Mouse (Mus musculus): Measurements from ENCODE around the gene Ogfr. TPM values are rescaled to one million over a fixed set of nuclear protein-coding genes. Genes with fewer than 3 reads are reported as not detected.

Gene Ogfr
- 79.3 and 80.9 TPM in 2 replicates for polyA plus RNA-seq (2015; fragmentation: Nextera tagmentation; extraction: Ambion mirVana)

DNA sequence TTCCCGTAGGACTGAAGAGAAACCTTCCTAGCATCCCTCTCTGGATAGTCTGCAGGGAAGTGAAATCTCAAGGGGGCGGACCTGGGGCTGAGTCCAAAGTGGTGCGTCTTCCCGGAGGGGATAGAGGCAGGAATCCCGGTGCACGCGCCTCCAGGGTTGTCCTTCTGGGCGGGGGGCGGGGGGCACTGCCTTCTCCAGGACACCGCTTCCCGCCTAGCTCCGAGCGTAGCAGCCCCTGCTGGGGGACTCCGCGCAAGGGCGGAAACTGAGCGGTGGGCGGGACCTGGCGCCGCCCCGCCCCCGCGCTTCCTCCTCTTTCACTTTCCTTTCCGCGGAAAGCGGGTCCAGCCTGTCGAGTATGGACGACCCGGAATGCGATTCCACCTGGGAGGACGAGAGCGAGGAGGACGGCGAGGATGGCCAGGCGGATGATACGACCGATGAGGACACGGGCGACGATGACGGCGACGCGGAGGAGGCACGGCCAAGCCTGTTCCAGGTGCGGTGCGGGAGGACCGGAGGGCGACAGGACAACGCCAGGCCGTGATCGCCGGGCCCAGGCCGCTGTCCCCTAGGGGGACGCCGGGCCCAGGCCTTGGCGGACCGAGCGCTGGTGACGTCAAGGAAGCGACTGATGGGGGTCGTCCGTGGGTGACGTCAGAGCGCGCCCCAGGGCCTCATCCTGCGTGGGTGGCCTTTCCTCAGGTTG lies at the start of gene Ogfr:
TSS of gene Ogfr (plus strand) at position 123 of the 709 bp plus-strand sequence.
- under 1% methylated on average over 59 of the region's 67 CpGs for WGBS
- peak within 1 kb of the TSS; percentile 86 for H3K4me2 ChIP-seq
- peaks cover 62% of the 10 kb centered on the region for H3K36me3 ChIP-seq
- peaks cover 24% of the 10 kb centered on the region for H3K4me1 ChIP-seq (replicated peaks)
- H3K9me3 ChIP-seq: no peaks in the 10 kb centered on the region
- H3K27ac ChIP-seq (replicated peaks): peak within 1 kb of the TSS; percentile 96
- no peaks in the 10 kb centered on the region for H3K27me3 ChIP-seq
- peak within 1 kb of the TSS; percentile 93 for H3K9ac ChIP-seq
- ATAC-seq (ENCODE audit: low read depth): peak; percentile 91
- H3K4me3 ChIP-seq: peak within 1 kb of the TSS; percentile 78

- Histone ChIP-seq H3K9ac (no peak overlapping the region), H3K4me1 (replicated peaks) (peaks cover 13% of the 10 kb centered on the region), H3K4me3 (no peak overlapping the region), H3K36me3 (no peaks in the 10 kb centered on the region), H3K27me3 (no peaks in the 10 kb centered on the region), H3K4me2 (no peak overlapping the region), H3K27ac (replicated peaks) (no peak overlapping the region), H3K9me3 (no peaks in the 10 kb centered on the region)
- ATAC-seq (ENCODE audit: low read depth): no peak
- WGBS: 85% methylated on average over 2 of the region's 2 CpGs
Measured at GRCm38 (mm10) chr2:180543675-180544074, 45.4 kb upstream of the Ogfr start.

DNA sequence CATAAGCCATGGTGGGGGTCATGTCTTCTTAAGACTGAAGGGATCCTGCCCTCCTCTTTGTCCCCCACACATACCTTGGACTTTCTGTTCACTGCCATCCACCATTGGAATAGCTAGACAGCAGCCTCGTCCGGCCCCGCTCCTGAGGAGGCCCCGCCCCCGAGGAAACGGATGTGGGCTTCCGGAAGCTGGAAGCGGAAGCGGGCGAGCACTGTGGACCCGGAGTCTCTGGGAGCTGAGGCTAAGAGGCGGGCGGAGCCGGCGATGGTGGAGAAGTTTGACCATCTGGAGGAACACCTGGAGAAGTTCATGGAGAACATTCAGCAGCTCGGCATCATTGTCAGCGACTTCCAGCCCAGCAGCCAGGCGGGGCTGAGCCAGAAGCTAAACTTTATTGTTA lies 44.0 kb upstream of the Ogfr start:
- Histone ChIP-seq H3K4me3 (no peak overlapping the region), H3K36me3 (no peaks in the 10 kb centered on the region), H3K27ac (replicated peaks) (no peak overlapping the region), H3K4me2 (no peak overlapping the region), H3K9ac (no peak overlapping the region), H3K4me1 (replicated peaks) (peaks cover 13% of the 10 kb centered on the region), H3K9me3 (no peaks in the 10 kb centered on the region), H3K27me3 (no peaks in the 10 kb centered on the region)
- ATAC-seq (ENCODE audit: low read depth): no peak
- 86% methylated on average over 18 of the region's 18 CpGs for WGBS

GRCm38 (mm10) chr2:180547384-180548106 lies 41.5 kb upstream of the Ogfr start:
- H3K9ac ChIP-seq: peak overlapping the region; percentile 38; the same call in 1 of the 2 replicates
- peak; percentile 84 for ATAC-seq (ENCODE audit: low read depth)
- H3K36me3 ChIP-seq: no peaks in the 10 kb centered on the region
- no peaks in the 10 kb centered on the region for H3K27me3 ChIP-seq
- H3K4me1 ChIP-seq (replicated peaks): peaks cover 13% of the 10 kb centered on the region
- peak overlapping the region; percentile 33 for H3K4me2 ChIP-seq
- no peak overlapping the region for H3K4me3 ChIP-seq
- H3K27ac ChIP-seq (replicated peaks): no peak overlapping the region
- WGBS: 11% methylated on average over 8 of the region's 8 CpGs
- no peaks in the 10 kb centered on the region for H3K9me3 ChIP-seq

DNA sequence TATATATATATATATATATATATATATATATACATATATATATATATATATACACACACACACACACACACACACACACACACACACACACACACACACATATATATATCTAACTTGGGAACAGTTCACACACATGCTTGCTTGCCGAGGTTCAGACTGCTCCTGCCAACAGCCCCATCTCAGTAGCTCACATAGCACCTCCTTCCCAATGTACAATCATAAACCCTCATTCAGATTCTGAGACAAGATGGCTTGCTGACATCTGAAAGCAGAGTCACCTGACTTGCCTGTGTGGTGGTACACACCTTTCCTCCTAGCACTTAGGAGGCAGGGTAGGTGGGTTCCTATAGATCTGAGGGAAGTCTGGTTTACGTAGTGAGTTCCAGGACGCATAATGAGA lies 36.7 kb upstream of the Ogfr start:
- 80% methylated on average over 3 of the region's 3 CpGs for WGBS
- Histone ChIP-seq H3K9me3 (no peaks in the 10 kb centered on the region), H3K4me1 (replicated peaks) (peaks cover 7% of the 10 kb centered on the region), H3K4me3 (no peak overlapping the region), H3K4me2 (no peak overlapping the region), H3K27me3 (no peaks in the 10 kb centered on the region), H3K9ac (no peak overlapping the region), H3K27ac (replicated peaks) (no peak overlapping the region), H3K36me3 (no peaks in the 10 kb centered on the region)
- ATAC-seq (ENCODE audit: low read depth): no peak

DNA sequence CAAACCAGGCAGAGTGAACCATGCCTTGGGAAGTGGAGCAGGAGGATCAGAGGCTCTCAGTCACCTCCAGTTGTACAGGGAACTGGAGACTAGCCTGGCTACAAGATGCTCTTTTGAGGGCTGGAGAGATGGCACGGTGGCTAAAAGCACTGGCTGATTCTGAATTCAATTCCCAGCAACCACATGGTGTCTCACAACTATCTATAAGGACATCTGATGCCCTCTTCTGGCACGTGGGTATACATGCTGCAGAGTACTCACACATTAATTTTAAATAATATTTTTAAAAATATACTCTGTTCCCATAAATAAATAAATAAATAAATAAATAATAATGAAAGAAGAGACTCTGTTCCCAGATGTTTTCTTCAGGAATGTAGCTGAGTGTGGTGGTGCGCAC lies 33.8 kb upstream of the Ogfr start:
- no peak overlapping the region for H3K27ac ChIP-seq (replicated peaks)
- H3K27me3 ChIP-seq: no peaks in the 10 kb centered on the region
- no peak overlapping the region for H3K4me2 ChIP-seq
- H3K4me1 ChIP-seq (replicated peaks): no peaks in the 10 kb centered on the region
- no peak for ATAC-seq (ENCODE audit: low read depth)
- no peak overlapping the region for H3K4me3 ChIP-seq
- WGBS: 53% methylated on average over 3 of the region's 3 CpGs
- no peaks in the 10 kb centered on the region for H3K9me3 ChIP-seq
- H3K36me3 ChIP-seq: no peaks in the 10 kb centered on the region
- H3K9ac ChIP-seq: no peak overlapping the region

DNA sequence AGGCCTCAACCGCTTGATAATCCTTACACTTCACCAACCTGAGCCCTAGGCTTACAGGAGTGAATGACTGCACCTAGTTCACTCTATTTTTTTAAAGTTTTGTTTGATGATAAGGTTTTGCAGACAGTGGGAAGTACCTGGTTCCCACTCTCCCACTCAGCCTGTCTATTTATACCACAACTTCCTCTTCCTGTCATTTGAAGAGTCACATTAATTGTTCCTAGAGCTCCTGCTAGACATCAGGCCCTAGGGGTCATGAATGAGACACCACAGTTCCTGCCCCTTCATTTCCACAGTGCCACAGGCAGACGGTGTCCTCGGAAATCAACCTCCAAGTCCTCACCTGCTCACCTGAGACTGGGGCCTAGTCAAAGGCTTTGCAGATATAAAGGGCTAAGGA lies 32.6 kb upstream of the Ogfr start:
- Histone ChIP-seq H3K27ac (replicated peaks) (no peak overlapping the region), H3K9me3 (no peaks in the 10 kb centered on the region), H3K4me2 (no peak overlapping the region), H3K36me3 (no peaks in the 10 kb centered on the region), H3K27me3 (no peaks in the 10 kb centered on the region), H3K4me1 (replicated peaks) (no peaks in the 10 kb centered on the region), H3K9ac (no peak overlapping the region), H3K4me3 (no peak overlapping the region)
- 84% methylated on average over 3 of the region's 3 CpGs for WGBS
- no peak for ATAC-seq (ENCODE audit: low read depth)

- Histone ChIP-seq H3K9me3 (no peaks in the 10 kb centered on the region), H3K4me3 (no peak overlapping the region), H3K27me3 (no peaks in the 10 kb centered on the region), H3K4me1 (replicated peaks) (peaks cover 13% of the 10 kb centered on the region), H3K36me3 (no peaks in the 10 kb centered on the region), H3K27ac (replicated peaks) (no peak overlapping the region), H3K4me2 (no peak overlapping the region), H3K9ac (no peak overlapping the region)
- no peak for ATAC-seq (ENCODE audit: low read depth)
- 48% methylated on average over 5 of the region's 5 CpGs for WGBS
Measured at GRCm38 (mm10) chr2:180560245-180560644, 28.8 kb upstream of the Ogfr start.

DNA sequence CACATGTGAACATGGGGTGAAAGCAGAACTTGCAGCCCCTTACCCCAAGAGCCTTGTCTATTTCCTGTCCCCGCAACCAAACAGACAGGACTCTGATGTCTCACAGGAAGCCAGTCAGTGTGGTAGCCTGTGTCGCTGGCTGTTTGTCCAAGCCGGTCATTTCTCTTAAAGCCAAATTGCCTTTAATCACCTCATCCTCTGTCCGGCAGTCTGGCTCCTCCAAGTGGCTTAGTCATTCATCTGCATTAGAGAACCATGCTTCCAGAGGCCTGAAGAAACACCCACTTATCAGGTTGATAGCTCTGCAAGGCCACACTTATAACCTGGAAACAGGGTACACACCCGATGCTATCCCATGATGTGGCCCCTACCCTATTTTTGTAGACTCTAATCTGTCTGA lies 26.9 kb upstream of the Ogfr start:
- Histone ChIP-seq H3K9me3 (no peaks in the 10 kb centered on the region), H3K27me3 (no peaks in the 10 kb centered on the region), H3K9ac (no peak overlapping the region), H3K27ac (replicated peaks) (no peak overlapping the region), H3K4me1 (replicated peaks) (peaks cover 13% of the 10 kb centered on the region), H3K36me3 (no peaks in the 10 kb centered on the region), H3K4me2 (no peak overlapping the region), H3K4me3 (no peak overlapping the region)
- no peak for ATAC-seq (ENCODE audit: low read depth)
- WGBS: 52% methylated on average over 5 of the region's 5 CpGs

GRCm38 (mm10) chr2:180563296-180563695 lies 25.7 kb upstream of the Ogfr start:
- Histone ChIP-seq H3K4me2 (no peak overlapping the region), H3K9ac (no peak overlapping the region), H3K27me3 (no peaks in the 10 kb centered on the region), H3K27ac (replicated peaks) (no peak overlapping the region), H3K4me3 (no peak overlapping the region), H3K4me1 (replicated peaks) (peaks cover 13% of the 10 kb centered on the region), H3K36me3 (no peaks in the 10 kb centered on the region), H3K9me3 (no peaks in the 10 kb centered on the region)
- ATAC-seq (ENCODE audit: low read depth): peak; percentile 33; the same call in 1 of the 2 replicates
- WGBS: 44% methylated on average over 6 of the region's 6 CpGs

- ATAC-seq (ENCODE audit: low read depth): peak; percentile 59; the same call in 1 of the 2 replicates
- Histone ChIP-seq H3K27me3 (no peaks in the 10 kb centered on the region), H3K4me2 (no peak overlapping the region), H3K4me1 (replicated peaks) (peaks cover 16% of the 10 kb centered on the region), H3K9me3 (no peaks in the 10 kb centered on the region), H3K27ac (replicated peaks) (no peak overlapping the region), H3K36me3 (no peaks in the 10 kb centered on the region), H3K9ac (no peak overlapping the region), H3K4me3 (no peak overlapping the region)
- WGBS: 20% methylated on average over 5 of the region's 5 CpGs
Measured at GRCm38 (mm10) chr2:180563841-180564240, 25.2 kb upstream of the Ogfr start.

GRCm38 (mm10) chr2:180566240-180566913 lies 22.7 kb upstream of the Ogfr start:
- H3K4me2 ChIP-seq: no peak overlapping the region
- no peak overlapping the region for H3K9ac ChIP-seq
- no peak overlapping the region for H3K27ac ChIP-seq (replicated peaks)
- no peaks in the 10 kb centered on the region for H3K36me3 ChIP-seq
- no peaks in the 10 kb centered on the region for H3K27me3 ChIP-seq
- H3K4me1 ChIP-seq (replicated peaks): peaks cover 28% of the 10 kb centered on the region
- 39% methylated on average over 13 of the region's 13 CpGs for WGBS
- ATAC-seq (ENCODE audit: low read depth): no peak
- no peak overlapping the region for H3K4me3 ChIP-seq
- H3K9me3 ChIP-seq: no peaks in the 10 kb centered on the region
